Mouse (Mus musculus) megakaryocyte, embryonic 14.5 days (primary cell): ENCODE measurements at regions not wholly inside any gene's neighbourhood (a gene's known extent, or its start where the extent isn't known, plus 50 kb on each side); places are given as distances from the start of the nearest gene placed in this dataset.

Experiments used
- H3K27me3 ChIP-seq: replicated peaks from 2 replicates; pipeline ENCODE3; 2012; ENCODE audit warnings: inconsistent platforms
- H3K36me3 ChIP-seq: replicated peaks from 2 replicates; pipeline ENCODE3; 2012; ENCODE audit warnings: low read length, inconsistent platforms, mixed read lengths
- H3K4me1 ChIP-seq: 2 replicates; pipeline ENCODE4 v1.6.1; 2012; ENCODE audit warnings: inconsistent platforms
- H3K4me3 ChIP-seq: replicated peaks from 2 replicates; pipeline ENCODE3; 2012; ENCODE audit warnings: moderate library complexity, mild to moderate bottlenecking, inconsistent platforms
- H3K9me3 ChIP-seq: 2 replicates; pipeline ENCODE4 v1.6.1; 2012; ENCODE audit warnings: inconsistent platforms
- FLI1 ChIP-seq: IDR thresholded peaks from 2 replicates; pipeline ENCODE4 v1.6.1; 2012; ENCODE audit warnings: low read length, inconsistent platforms, mixed read lengths
- GATA1 ChIP-seq: IDR thresholded peaks from 3 replicates; pipeline ENCODE4 v1.6.1; 2012; ENCODE audit warnings: mixed read lengths, low read length, inconsistent platforms, borderline replicate concordance

GRCm38 (mm10) chr8:26383886-26384285, 264.6 kb downstream of the Gm45692 start:
- TF ChIP-seq FLI1 (no peak), GATA1 (no peak)
- peaks cover 12% of the 10 kb centered on the region; the same call in 1 of the 2 replicates for H3K9me3 ChIP-seq
- H3K27me3 ChIP-seq = no peaks in the 10 kb centered on the region
- H3K36me3 ChIP-seq = no peaks in the 10 kb centered on the region
- no peak overlapping the region for H3K4me3 ChIP-seq
- H3K4me1 ChIP-seq = no peaks in the 10 kb centered on the region

- no peaks in the 10 kb centered on the region for H3K36me3 ChIP-seq
- H3K4me3 ChIP-seq = no peak overlapping the region
- H3K27me3 ChIP-seq = no peaks in the 10 kb centered on the region
- H3K9me3 ChIP-seq = peaks cover 12% of the 10 kb centered on the region; the same call in 1 of the 2 replicates
- no peaks in the 10 kb centered on the region for H3K4me1 ChIP-seq
- TF ChIP-seq GATA1 (no peak), FLI1 (no peak)
Observed at GRCm38 (mm10) chr8:26384305-26384993, 265.1 kb downstream of the Gm45692 start.

GRCm38 (mm10) chr8:26384994-26385345, 265.6 kb downstream of the Gm45692 start:
- H3K27me3 ChIP-seq = no peaks in the 10 kb centered on the region
- no peaks in the 10 kb centered on the region for H3K36me3 ChIP-seq
- H3K9me3 ChIP-seq = peaks cover 12% of the 10 kb centered on the region; the same call in 1 of the 2 replicates
- no peak overlapping the region for H3K4me3 ChIP-seq
- no peak for TF ChIP-seq FLI1
- no peak for TF ChIP-seq GATA1
- H3K4me1 ChIP-seq = no peaks in the 10 kb centered on the region

- TF ChIP-seq FLI1 (no peak), GATA1 (no peak)
- H3K4me3 ChIP-seq = no peak overlapping the region
- no peaks in the 10 kb centered on the region for H3K4me1 ChIP-seq
- no peaks in the 10 kb centered on the region for H3K36me3 ChIP-seq
- peaks cover 11% of the 10 kb centered on the region; the same call in 1 of the 2 replicates for H3K9me3 ChIP-seq
- H3K27me3 ChIP-seq = no peaks in the 10 kb centered on the region
Observed at GRCm38 (mm10) chr8:26395061-26395460, 275.7 kb downstream of the Gm45692 start.

GRCm38 (mm10) chr8:26420002-26420401, 300.7 kb downstream of the Gm45692 start:
- Histone ChIP-seq H3K36me3 (no peaks in the 10 kb centered on the region), H3K4me1 (no peaks in the 10 kb centered on the region), H3K27me3 (no peaks in the 10 kb centered on the region), H3K9me3 (peaks cover 13% of the 10 kb centered on the region), H3K4me3 (no peak overlapping the region)
- TF ChIP-seq GATA1 (no peak), FLI1 (no peak)

- Histone ChIP-seq H3K9me3 (peaks cover 10% of the 10 kb centered on the region), H3K4me3 (no peak overlapping the region), H3K36me3 (no peaks in the 10 kb centered on the region), H3K27me3 (no peaks in the 10 kb centered on the region), H3K4me1 (no peaks in the 10 kb centered on the region)
- TF ChIP-seq FLI1 (no peak), GATA1 (no peak)
Observed at GRCm38 (mm10) chr8:26420536-26420935, 301.2 kb downstream of the Gm45692 start.

- Histone ChIP-seq H3K9me3 (peaks cover 4% of the 10 kb centered on the region; the same call in 1 of the 2 replicates), H3K4me1 (no peaks in the 10 kb centered on the region), H3K36me3 (no peaks in the 10 kb centered on the region), H3K27me3 (no peaks in the 10 kb centered on the region), H3K4me3 (no peak overlapping the region)
- no peak for TF ChIP-seq FLI1
- no peak for TF ChIP-seq GATA1
Observed at GRCm38 (mm10) chr8:26427311-26427710, 308.0 kb downstream of the Gm45692 start.

- no peaks in the 10 kb centered on the region for H3K27me3 ChIP-seq
Observed at GRCm38 (mm10) chr8:26429751-26430327, 310.5 kb downstream of the Gm45692 start.

GRCm38 (mm10) chr8:26432161-26432919, 313.0 kb downstream of the Gm45692 start:
- Histone ChIP-seq H3K36me3 (no peaks in the 10 kb centered on the region), H3K4me3 (no peak overlapping the region), H3K27me3 (no peaks in the 10 kb centered on the region), H3K9me3 (peaks cover 10% of the 10 kb centered on the region; the same call in 1 of the 2 replicates), H3K4me1 (no peaks in the 10 kb centered on the region)
- TF ChIP-seq FLI1 = no peak
- no peak for TF ChIP-seq GATA1

More at GRCm38 (mm10) chr8:26429751-26430327, 310.5 kb downstream of the Gm45692 start:
- H3K4me3 ChIP-seq = no peak overlapping the region
- peaks cover 4% of the 10 kb centered on the region; the same call in 1 of the 2 replicates for H3K9me3 ChIP-seq
- no peaks in the 10 kb centered on the region for H3K36me3 ChIP-seq
- no peaks in the 10 kb centered on the region for H3K4me1 ChIP-seq
- no peak for TF ChIP-seq GATA1
- TF ChIP-seq FLI1 = no peak
